Mouse (Mus musculus) lung, postnatal 10 days (tissue): Measurements from ENCODE around the gene Maats1.

Experiments used
- DNase-seq: peaks from one replicate; pipeline ENCODE4 v3.0.0; 2021

Maats1 gene

GRCm38 (mm10) chr16:38341396-38342324 lies at the start of gene Maats1:
Maats1 (minus strand) TSS chr16:38342143.
- peak; percentile 92 for DNase-seq

- DNase-seq: no peak
Observed at GRCm38 (mm10) chr16:38390322-38390721, 48.4 kb upstream of the Maats1 start.

GRCm38 (mm10) chr16:38389284-38389893 lies 47.4 kb upstream of the Maats1 start:
- DNase-seq: no peak

- no peak for DNase-seq
Observed at GRCm38 (mm10) chr16:38388757-38389156, 46.8 kb upstream of the Maats1 start.

- no peak for DNase-seq
Observed at GRCm38 (mm10) chr16:38387389-38387788, 45.4 kb upstream of the Maats1 start.

- no peak for DNase-seq
Observed at GRCm38 (mm10) chr16:38385700-38386099, 43.8 kb upstream of the Maats1 start.

GRCm38 (mm10) chr16:38385184-38385634 lies 43.3 kb upstream of the Maats1 start:
- no peak for DNase-seq

GRCm38 (mm10) chr16:38383683-38384082 lies 41.7 kb upstream of the Maats1 start:
- DNase-seq: no peak

- no peak for DNase-seq
Observed at GRCm38 (mm10) chr16:38379926-38380325, 38.0 kb upstream of the Maats1 start.

- DNase-seq: no peak
Observed at GRCm38 (mm10) chr16:38379493-38379892, 37.5 kb upstream of the Maats1 start.

GRCm38 (mm10) chr16:38379088-38379487 lies 37.1 kb upstream of the Maats1 start:
- no peak for DNase-seq

GRCm38 (mm10) chr16:38378591-38378990 lies 36.6 kb upstream of the Maats1 start:
- no peak for DNase-seq

- no peak for DNase-seq
Observed at GRCm38 (mm10) chr16:38377546-38377945, 35.6 kb upstream of the Maats1 start.

GRCm38 (mm10) chr16:38376841-38377249 lies 34.9 kb upstream of the Maats1 start:
- DNase-seq: peak; percentile 27

- peak; percentile 67 for DNase-seq
Observed at GRCm38 (mm10) chr16:38376163-38376840, 34.4 kb upstream of the Maats1 start.

- DNase-seq: no peak
Observed at GRCm38 (mm10) chr16:38375182-38375581, 33.2 kb upstream of the Maats1 start.

- no peak for DNase-seq
Observed at GRCm38 (mm10) chr16:38374379-38375140, 32.6 kb upstream of the Maats1 start.

GRCm38 (mm10) chr16:38373941-38374340 lies 32.0 kb upstream of the Maats1 start:
- no peak for DNase-seq

GRCm38 (mm10) chr16:38373439-38373838 lies 31.5 kb upstream of the Maats1 start:
- DNase-seq: no peak

- no peak for DNase-seq
Observed at GRCm38 (mm10) chr16:38372876-38373275, 30.9 kb upstream of the Maats1 start.

GRCm38 (mm10) chr16:38371705-38372296 lies 29.9 kb upstream of the Maats1 start:
- no peak for DNase-seq
